Mouse (Mus musculus) CH12.LX (cell line): ENCODE results near the gene Gm20388. TPM values are rescaled to one million over a fixed set of nuclear protein-coding genes. Genes with fewer than 3 reads are reported as not detected.

Experiments
- DNase-seq: peaks from one replicate; pipeline ENCODE4 v3.0.0-alpha.2; 2013; ENCODE audit errors: extremely low read depth
- H3K27ac ChIP-seq: 2 replicates; pipeline ENCODE4 v1.5.1; 2012; ENCODE audit warnings: low read depth, mild to moderate bottlenecking, control low read depth, moderate library complexity; ENCODE audit not compliant: insufficient read depth
- H3K27me3 ChIP-seq: replicated peaks from 2 replicates; pipeline ENCODE3; 2012; ENCODE audit warnings: inconsistent platforms
- H3K36me3 ChIP-seq, 2 experiments: replicated peaks in 1 of 2; 2 replicates each; pipeline versions ENCODE3 to v1.6.1; 2012; ENCODE audit warnings: inconsistent platforms in 1 of 2, low read length in 1 of 2, mild to moderate bottlenecking in 1 of 2, mixed read lengths in 1 of 2, moderate library complexity in 1 of 2; ENCODE audit not compliant: control insufficient read depth in 1 of 2, insufficient read depth in 1 of 2
- H3K4me1 ChIP-seq, 2 experiments: 2 replicates each; pipeline ENCODE4 v1.6.1; 2012; ENCODE audit warnings: inconsistent platforms in 1 of 2, moderate library complexity in 1 of 2; ENCODE audit not compliant: insufficient read depth in 2 of 2, control insufficient read depth in 1 of 2
- H3K4me2 ChIP-seq: 2 replicates; pipeline ENCODE4 v1.6.1; 2012; ENCODE audit warnings: low read depth, mild to moderate bottlenecking, control low read depth; ENCODE audit not compliant: poor library complexity, insufficient read depth, severe bottlenecking
- H3K4me3 ChIP-seq, 3 experiments: fragments of 150-350 bp in 1 of 3; sonication (generic) in 1 of 3; replicated peaks in 1 of 3; 2 replicates each; pipeline versions ENCODE3 to v1.5.1; 2011 to 2012; ENCODE audit warnings: low read depth in 2 of 3, low read length in 2 of 3, mild to moderate bottlenecking in 2 of 3, moderate library complexity in 2 of 3, control low read depth in 1 of 3, improper control_type of control experiment in 1 of 3, inconsistent platforms in 1 of 3, mixed read lengths in 1 of 3; ENCODE audit not compliant: poor library complexity in 1 of 3
- H3K79me2 ChIP-seq: replicated peaks from 2 replicates; pipeline ENCODE4 v1.6.1; 2012; ENCODE audit warnings: mild to moderate bottlenecking, moderate library complexity; ENCODE audit not compliant: control insufficient read depth, poor library complexity, insufficient read depth, severe bottlenecking; ENCODE audit errors: extremely low read depth
- H3K9ac ChIP-seq: 2 replicates; pipeline ENCODE4 v1.6.1; 2012; ENCODE audit warnings: low read depth, mild to moderate bottlenecking, control low read depth, moderate library complexity; ENCODE audit not compliant: insufficient read depth
- H3K9me3 ChIP-seq: replicated peaks from 2 replicates; pipeline ENCODE3; 2012; ENCODE audit warnings: low read length, inconsistent platforms, mixed read lengths
- BHLHE40 ChIP-seq: IDR thresholded peaks from 2 replicates; pipeline ENCODE4 v1.6.1; 2011; ENCODE audit warnings: mild to moderate bottlenecking, low read depth, low read length, improper control_type of control experiment
- CHD1 ChIP-seq: IDR thresholded peaks from 2 replicates; pipeline ENCODE4 v1.6.1; 2012; ENCODE audit warnings: low read depth, low read length, improper control_type of control experiment, inconsistent platforms
- CTCF ChIP-seq, 2 experiments: IDR thresholded peaks in 1 of 2; conservative IDR thresholded peaks in 1 of 2; 2 replicates each; pipeline ENCODE4 v1.5.1; 2011 to 2012; ENCODE audit warnings: low read depth in 2 of 2, low read length in 2 of 2, improper control_type of control experiment in 1 of 2, inconsistent platforms in 1 of 2, mild to moderate bottlenecking in 1 of 2, moderate library complexity in 1 of 2
- EP300 ChIP-seq: IDR thresholded peaks from 2 replicates; pipeline ENCODE4 v1.6.1; 2011; ENCODE audit warnings: low read length, improper control_type of control experiment
- GABPA ChIP-seq: IDR thresholded peaks from 2 replicates; pipeline ENCODE4 v1.6.1; 2012; ENCODE audit warnings: low read depth, low read length, improper control_type of control experiment, inconsistent platforms; ENCODE audit not compliant: insufficient replicate concordance
- IRF4 ChIP-seq: IDR thresholded peaks from 2 replicates; pipeline ENCODE4 v1.6.1; 2014; ENCODE audit warnings: low read depth, mild to moderate bottlenecking, inconsistent platforms, low read length, improper control_type of control experiment
- JUN ChIP-seq: IDR thresholded peaks from 2 replicates; pipeline ENCODE4 v1.6.1; 2011; ENCODE audit warnings: low read depth, mild to moderate bottlenecking, low read length, improper control_type of control experiment, moderate library complexity; ENCODE audit not compliant: insufficient read depth
- JUND ChIP-seq: conservative IDR thresholded peaks from 2 replicates; pipeline ENCODE4 v1.6.1; 2011; ENCODE audit warnings: low read depth, low read length, improper control_type of control experiment
- KAT2A ChIP-seq: IDR thresholded peaks from 2 replicates; pipeline ENCODE4 v1.6.1; 2012; ENCODE audit warnings: low read length, improper control_type of control experiment, inconsistent platforms; ENCODE audit not compliant: insufficient replicate concordance
- MXI1 ChIP-seq: IDR thresholded peaks from 2 replicates; pipeline ENCODE4 v1.6.1; 2011; ENCODE audit warnings: mild to moderate bottlenecking, low read depth, low read length, improper control_type of control experiment
- MYC ChIP-seq: IDR thresholded peaks from 2 replicates; pipeline ENCODE4 v1.6.1; 2011; ENCODE audit warnings: low read depth, mild to moderate bottlenecking, improper control_type of control experiment, low read length
- NELFE ChIP-seq: IDR thresholded peaks from 2 replicates; pipeline ENCODE4 v1.6.1; 2011; ENCODE audit warnings: low read depth, low read length, improper control_type of control experiment
- NRF1 ChIP-seq: IDR thresholded peaks from 2 replicates; pipeline ENCODE4 v1.6.1; 2014; ENCODE audit warnings: low read depth, mild to moderate bottlenecking, inconsistent platforms, low read length, improper control_type of control experiment, moderate library complexity
- POLR2A ChIP-seq: IDR thresholded peaks from 2 replicates; pipeline ENCODE4 v1.6.1; 2011; ENCODE audit warnings: low read depth, mild to moderate bottlenecking, improper control_type of control experiment, low read length
- POLR2AphosphoS2 ChIP-seq: IDR thresholded peaks from 2 replicates; pipeline ENCODE4 v1.6.1; 2011; ENCODE audit warnings: low read depth, low read length, improper control_type of control experiment
- RAD21 ChIP-seq: IDR thresholded peaks from 2 replicates; pipeline ENCODE4 v1.6.1; 2011; ENCODE audit warnings: low read depth, mild to moderate bottlenecking, low read length, improper control_type of control experiment, moderate library complexity
- RCOR1 ChIP-seq: conservative IDR thresholded peaks from 2 replicates; pipeline ENCODE4 v1.6.1; 2012; ENCODE audit warnings: low read depth, mild to moderate bottlenecking, inconsistent platforms, low read length, improper control_type of control experiment
- TCF12 ChIP-seq: IDR thresholded peaks from 2 replicates; pipeline ENCODE4 v1.6.1; 2014; ENCODE audit warnings: low read depth, mild to moderate bottlenecking, inconsistent platforms, low read length, improper control_type of control experiment
- USF1 ChIP-seq: IDR thresholded peaks from 2 replicates; pipeline ENCODE4 v1.6.1; 2014; ENCODE audit warnings: low read depth, mild to moderate bottlenecking, inconsistent platforms, low read length, improper control_type of control experiment
- ZC3H11A ChIP-seq: IDR thresholded peaks from 2 replicates; pipeline ENCODE4 v1.6.1; 2012; ENCODE audit warnings: low read depth, mild to moderate bottlenecking, inconsistent platforms, low read length, improper control_type of control experiment
- ZMIZ1 ChIP-seq: IDR thresholded peaks from 2 replicates; pipeline ENCODE4 v1.6.1; 2012; ENCODE audit warnings: low read depth, mild to moderate bottlenecking, inconsistent platforms, low read length, improper control_type of control experiment
- ZNF384 ChIP-seq: IDR thresholded peaks from 2 replicates; pipeline ENCODE4 v1.6.1; 2012; ENCODE audit warnings: low read depth, low read length, improper control_type of control experiment, inconsistent platforms
- dilution Hi-C: fragments of 300-500 bp; cut with MboI; formaldehyde crosslinking; loops from 2 replicates; pipeline ENCODE4 v1.14.3; 2020; ENCODE audit warnings: low sequenced_read_pairs; ENCODE audit not compliant: extremely low pct_unique_long_range_greater_than_20kb, extremely low pct_ligation_motif_present
- in situ Hi-C: fragments of 300-500 bp; cut with MboI; formaldehyde crosslinking; loops from 3 replicates; pipeline ENCODE4 v1.14.3; 2019; ENCODE audit warnings: low sequenced_read_pairs, low pct_ligation_motif_present, low pct_unique_long_range_greater_than_20kb, mixed read lengths
- polyA plus RNA-seq: library from polyadenylated mRNA; unstranded; fragments of >175 nt; gene quantifications from 2 replicates; pipeline ENCODE4 v1.2.1, GENCODE M21; 2012; ENCODE audit warnings: low read depth; ENCODE audit not compliant: insufficient read length
- total RNA-seq, 2 experiments: library from RNA; depleted of rRNA; stranded (reverse); fragments of 300-350 nt in 1 of 2; fragments of >200 nt in 1 of 2; gene quantifications; 2 replicates each; pipeline ENCODE4 v1.2.3; 2012 to 2014

The Gm20388 gene
- total and polyA plus RNA-seq, 3 experiments, result 14.8 to 26.3 (median 22.2) TPM

GRCm38 (mm10) chr8:121609916-121610315 is 1699.3 kb downstream of the Gm20388 start:
- in situ Hi-C loops (no loop called here), dilution Hi-C loops (no loop called here)
- TF ChIP-seq ZMIZ1 (no peak), NELFE (no peak), JUN (no peak), TCF12 (no peak), CTCF (conservative IDR thresholded peaks at IDR 0.05 in 1 of 2, IDR thresholded peaks at IDR 0.05 in 1 of 2; ENCODE audit: low read depth in 2 of 2, low read length in 2 of 2) (no peak), MXI1 (no peak), ZC3H11A (no peak), NRF1 (no peak), GABPA (no peak), RAD21 (no peak), MYC (no peak), BHLHE40 (no peak), POLR2A (no peak), EP300 (no peak), ZNF384 (no peak)
- no peak overlapping the region for H3K9ac ChIP-seq
- peaks cover 0 to 2% of the 10 kb centered on the region in 2 experiments; a peak in 1 of 4 replicates for H3K4me1 ChIP-seq
- no peak overlapping the region for H3K27ac ChIP-seq
- H3K27me3 ChIP-seq, result peaks cover 65% of the 10 kb centered on the region
- DNase-seq, result no peak
- no peak overlapping the region for H3K4me2 ChIP-seq
- H3K79me2 ChIP-seq, result no peaks in the 10 kb centered on the region
- H3K4me3 ChIP-seq, result no peak overlapping the region
- H3K36me3 ChIP-seq, result no peaks in the 10 kb centered on the region
- no peaks in the 10 kb centered on the region for H3K9me3 ChIP-seq

GRCm38 (mm10) chr8:121613419-121613818 is 1702.8 kb downstream of the Gm20388 start:
- Histone ChIP-seq H3K9ac (no peak overlapping the region), H3K79me2 (no peaks in the 10 kb centered on the region), H3K36me3 (no peaks in the 10 kb centered on the region), H3K9me3 (no peaks in the 10 kb centered on the region), H3K4me3 (no peak overlapping the region), H3K4me1 (peaks cover 0 to 2% of the 10 kb centered on the region in 2 experiments; a peak in 1 of 4 replicates), H3K27ac (no peak overlapping the region), H3K27me3 (peaks cover 91% of the 10 kb centered on the region), H3K4me2 (no peak overlapping the region)
- in situ Hi-C loops (no loop called here), dilution Hi-C loops (no loop called here)
- TF ChIP-seq JUN (no peak), RCOR1 (no peak), KAT2A (no peak), JUND (no peak), USF1 (no peak), BHLHE40 (no peak), CHD1 (no peak), IRF4 (no peak), POLR2AphosphoS2 (no peak), EP300 (no peak), TCF12 (no peak), ZMIZ1 (no peak), CTCF (conservative IDR thresholded peaks at IDR 0.05 in 1 of 2, IDR thresholded peaks at IDR 0.05 in 1 of 2; ENCODE audit: low read depth in 2 of 2, low read length in 2 of 2) (no peak)
- no peak for DNase-seq
